Mouse (Mus musculus): ENCODE measurements around the gene Il23r.
A peak's percentile ranks its signal among the peaks of the same experiment; 100 is the strongest.
"Not testable (repeated sequence)": the region's sequence is repeated elsewhere in the genome, so short reads cannot be mapped to it uniquely, and the experiment has no call there.

The Il23r gene

DNA sequence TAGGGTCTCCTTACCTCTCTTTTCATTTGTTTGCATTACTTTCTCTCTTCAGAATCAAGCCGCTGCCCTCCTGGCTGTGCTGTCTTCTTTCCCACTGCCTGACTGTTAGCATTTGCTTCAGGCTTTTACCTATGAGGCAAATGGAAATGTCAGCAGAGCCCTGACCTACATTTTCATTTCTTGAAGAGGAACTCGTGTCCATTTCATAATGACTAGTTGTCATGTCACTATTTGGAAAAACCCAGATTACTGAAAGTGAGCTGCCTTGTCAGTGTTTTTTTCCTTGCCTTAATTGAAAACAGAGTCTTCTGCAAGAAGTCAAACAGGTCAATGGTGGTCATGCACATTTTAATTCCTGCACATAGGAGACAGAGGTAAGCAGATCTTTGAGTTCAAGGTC lies at the start of gene Il23r:
Gene Il23r, minus strand, starts transcription at position 101 of the 400 bp plus-strand sequence.
- no peak for DNase-seq (ENCODE audit: low spot score in 2 of 2)

DNA sequence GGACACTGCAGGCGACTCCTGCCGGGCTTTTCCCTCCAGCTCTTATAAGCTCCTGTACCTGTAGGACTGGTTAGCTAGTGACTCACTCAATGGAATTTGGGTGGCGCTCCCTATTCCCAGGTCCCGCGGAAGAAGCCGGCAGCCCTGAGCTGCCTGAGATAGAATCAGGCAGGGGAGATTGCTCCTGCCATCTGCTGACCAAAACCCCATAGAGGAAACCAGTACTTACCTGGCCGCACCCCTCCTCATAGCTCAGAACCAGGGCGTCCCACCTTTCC lies 44.1 kb upstream of the Il23r start, which contains the start of gene Tacstd2:
Gene Tacstd2, minus strand, starts transcription at position 20 of the 278 bp plus-strand sequence.
- DNase-seq (ENCODE audit: low spot score in 2 of 2) = no peak

GRCm38 (mm10) chr6:67535005-67535776 lies 43.5 kb upstream of the Il23r start:
- DNase-seq (ENCODE audit: low spot score in 2 of 2) = no peak

DNA sequence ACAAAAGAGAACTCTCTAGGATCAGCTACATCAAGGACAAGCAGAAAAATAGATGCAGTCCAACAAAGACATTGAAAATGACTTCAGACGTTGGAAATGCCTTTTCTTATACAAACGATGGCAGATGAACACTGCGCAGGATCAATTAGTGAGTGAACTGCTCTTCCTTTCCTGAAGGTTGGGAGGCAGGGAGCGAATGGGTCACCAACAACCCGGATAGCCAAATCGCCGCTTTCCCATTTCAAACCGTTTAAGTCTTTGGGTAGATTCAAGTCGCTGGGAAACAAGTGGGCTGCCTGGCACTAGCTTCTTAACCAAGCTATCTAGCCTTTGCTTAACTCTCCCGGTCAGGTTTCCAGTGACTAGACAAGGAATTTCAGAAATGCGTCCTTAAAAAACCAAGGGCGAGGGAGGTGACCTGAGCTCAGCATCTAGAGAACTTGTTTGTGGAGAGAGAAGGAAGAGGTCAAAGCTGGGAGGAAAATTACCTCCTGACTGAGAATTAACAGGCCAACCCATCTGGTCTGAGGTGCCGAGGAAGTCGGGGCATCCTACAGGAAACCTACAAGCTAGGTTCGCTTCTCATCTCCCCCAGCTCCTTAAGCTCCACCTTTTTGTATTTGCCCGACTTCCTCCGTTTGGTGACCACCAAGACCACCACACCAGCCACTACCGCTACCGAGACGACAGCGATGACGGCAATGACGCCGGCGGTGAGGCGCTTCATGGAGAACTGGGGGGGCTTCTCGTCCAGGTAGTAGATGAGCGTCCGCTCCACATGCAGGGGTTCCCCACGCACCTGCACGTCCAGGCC lies 42.7 kb upstream of the Il23r start:
- no peak for DNase-seq (ENCODE audit: low spot score in 2 of 2)

DNA sequence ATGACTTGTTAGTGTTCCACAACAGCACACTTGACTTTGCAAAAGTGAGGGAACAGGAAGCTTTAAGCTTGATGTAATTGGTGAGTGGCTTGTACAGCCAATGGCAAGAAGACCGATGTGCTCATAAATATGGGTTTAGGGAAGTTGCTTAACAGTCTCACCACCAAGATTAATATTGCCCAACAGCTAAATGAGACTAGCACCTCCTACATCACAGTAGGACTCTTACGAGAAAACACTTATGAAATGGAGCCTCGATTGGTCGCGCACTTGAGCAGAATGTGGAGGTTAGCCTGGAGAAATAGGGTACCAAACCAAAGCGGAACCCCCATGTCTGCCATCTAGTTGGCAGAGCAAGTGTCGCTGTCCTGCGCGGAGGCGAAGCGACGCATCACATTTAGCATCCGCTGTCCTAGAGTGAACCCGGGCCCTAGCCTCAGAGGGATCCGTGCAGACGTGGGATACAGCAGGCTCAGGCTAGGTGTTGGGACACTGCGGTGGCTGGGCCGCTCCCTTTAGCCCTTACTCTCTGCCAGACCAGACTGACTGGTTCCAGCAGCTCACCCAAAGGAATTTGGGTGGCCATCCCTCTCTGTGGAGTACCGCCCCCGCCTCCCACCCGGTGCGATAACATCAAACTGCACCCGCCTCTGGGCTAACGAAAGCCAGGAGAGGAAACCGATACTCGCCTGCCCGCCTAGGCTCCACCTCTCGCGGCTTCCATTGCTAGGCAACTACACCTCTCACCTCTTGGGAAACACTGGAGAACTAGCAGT lies 41.2 kb upstream of the Il23r start:
- peak in 1 of 2 experiments; percentile 7 for DNase-seq (ENCODE audit: low spot score in 2 of 2)

DNA sequence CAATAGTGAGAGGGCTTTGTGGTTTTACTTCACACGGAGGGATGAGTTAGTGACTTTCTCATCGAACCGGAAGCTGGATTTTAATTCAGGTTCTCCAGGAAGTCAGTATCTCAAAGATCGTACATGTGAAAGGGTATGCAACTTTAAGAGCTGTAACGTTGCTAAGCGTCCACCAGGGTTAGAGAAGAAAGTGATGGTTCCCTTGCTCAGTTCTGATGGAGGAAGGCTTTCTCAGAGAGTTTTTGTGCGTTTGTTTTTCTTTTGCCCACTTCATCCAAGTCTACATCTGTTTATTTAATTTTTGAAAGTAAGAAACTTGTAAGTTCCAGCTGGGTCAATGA lies 40.1 kb upstream of the Il23r start:
- DNase-seq (ENCODE audit: low spot score in 2 of 2) = no peak

DNA sequence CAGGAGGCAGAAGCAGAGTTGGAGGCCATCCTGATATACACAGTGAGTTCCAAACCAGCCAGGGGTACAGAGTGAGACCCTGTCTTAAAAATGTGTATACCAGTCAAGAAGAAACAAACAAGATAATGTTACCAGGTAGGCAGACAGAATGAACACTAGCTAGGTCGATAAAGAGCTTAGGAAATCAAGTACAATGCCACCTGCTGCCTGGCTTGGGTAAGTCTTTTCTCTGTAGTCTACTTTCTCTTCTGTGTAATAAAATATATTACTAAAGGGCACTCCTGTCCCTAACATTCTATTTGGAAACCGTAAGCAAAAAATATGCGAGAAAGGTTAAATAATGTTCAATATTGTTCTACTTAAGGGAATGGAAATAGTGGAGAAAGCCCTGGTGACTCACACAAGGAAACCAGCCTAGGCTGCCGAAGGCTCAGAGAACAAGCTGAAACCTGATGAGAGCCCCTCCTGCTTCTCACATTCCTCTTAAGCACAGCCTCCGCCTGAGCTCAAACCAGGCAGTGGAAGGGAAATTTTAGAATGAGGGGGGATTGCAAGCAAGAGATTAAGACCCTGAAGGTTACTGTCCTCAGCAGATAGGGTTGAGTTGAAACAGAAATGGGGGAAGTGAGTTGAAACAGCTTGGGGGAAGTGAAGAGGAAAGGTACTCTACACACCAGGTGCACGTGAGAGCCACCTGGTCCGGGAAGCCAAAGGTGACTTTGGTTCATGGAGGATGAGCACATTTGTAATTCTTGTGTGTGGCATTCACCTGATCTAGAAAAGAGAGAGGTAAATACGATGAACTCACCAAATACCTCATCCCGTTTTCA lies 39.6 kb upstream of the Il23r start:
- no peak for DNase-seq (ENCODE audit: low spot score in 2 of 2)

DNA sequence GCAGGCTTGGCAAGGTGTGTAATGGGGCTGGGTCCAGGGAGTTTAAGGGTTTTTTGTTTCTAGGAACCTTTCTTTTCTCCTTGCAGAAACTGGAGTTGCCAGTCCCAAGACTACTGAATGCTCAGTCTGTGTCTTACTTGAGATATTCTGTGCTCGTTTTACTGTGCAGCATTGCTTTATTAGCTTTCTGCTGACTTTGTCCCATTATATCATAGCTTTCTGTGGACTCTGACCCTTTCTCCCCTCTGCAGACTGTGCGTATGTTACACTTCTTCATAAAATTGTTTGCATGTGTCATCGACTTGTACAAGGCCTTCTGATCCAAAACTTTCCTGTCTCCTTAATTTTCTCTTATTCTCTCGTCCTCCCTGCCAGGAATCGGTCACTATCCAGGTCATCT lies 34.7 kb upstream of the Il23r start:
- DNase-seq (ENCODE audit: low spot score in 2 of 2) = no peak

- DNase-seq (ENCODE audit: low spot score in 2 of 2) = peak in 1 of 2 experiments; percentile 31
These were observed 19.1 kb upstream of the Il23r start for GRCm38 (mm10) chr6:67510752-67511151.

DNA sequence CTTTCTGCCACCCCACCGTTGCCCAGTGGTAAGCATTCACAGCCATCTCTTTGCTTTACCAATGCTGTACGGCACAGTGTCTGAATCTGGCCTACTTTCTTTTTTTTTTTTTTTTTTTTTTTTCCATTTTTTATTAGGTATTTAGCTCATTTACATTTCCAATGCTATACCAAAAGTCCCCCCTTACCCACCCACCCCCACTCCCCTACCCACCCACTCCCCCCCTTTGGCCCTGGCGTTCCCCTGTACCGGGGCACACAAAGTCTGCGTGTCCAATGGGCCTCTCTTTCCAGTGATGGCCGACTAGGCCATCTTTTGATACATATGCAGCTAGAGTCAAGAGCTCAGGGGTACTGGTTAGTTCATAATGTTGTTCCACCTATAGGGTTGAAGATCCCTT lies 10.3 kb upstream of the Il23r start:
- DNase-seq (ENCODE audit: low spot score in 2 of 2) = not testable (repeated sequence)

GRCm38 (mm10) chr6:67481012-67481411 lies 10.6 kb downstream of the Il23r start:
- no peak for DNase-seq (ENCODE audit: low spot score in 2 of 2)

DNA sequence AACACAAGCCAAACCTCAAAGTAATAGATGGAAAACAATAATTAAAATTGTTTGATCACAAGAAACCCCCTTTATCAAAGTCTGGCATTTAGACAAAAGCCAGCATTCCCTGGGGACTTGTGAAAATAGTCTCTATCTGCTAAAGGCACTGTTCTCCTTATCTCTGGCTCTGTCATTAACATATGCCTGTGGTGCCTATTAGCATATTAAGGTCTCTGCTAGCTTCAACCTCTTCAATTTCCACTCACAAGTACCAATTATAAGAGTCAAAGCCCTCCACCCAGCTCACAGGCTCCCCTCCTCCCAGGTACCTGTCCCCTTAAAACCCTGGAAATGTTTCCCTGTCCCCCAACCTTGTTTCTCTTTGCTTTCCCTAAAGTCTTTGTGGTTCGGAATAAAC lies 20.4 kb downstream of the Il23r start:
- no peak for DNase-seq (ENCODE audit: low spot score in 2 of 2)

DNA sequence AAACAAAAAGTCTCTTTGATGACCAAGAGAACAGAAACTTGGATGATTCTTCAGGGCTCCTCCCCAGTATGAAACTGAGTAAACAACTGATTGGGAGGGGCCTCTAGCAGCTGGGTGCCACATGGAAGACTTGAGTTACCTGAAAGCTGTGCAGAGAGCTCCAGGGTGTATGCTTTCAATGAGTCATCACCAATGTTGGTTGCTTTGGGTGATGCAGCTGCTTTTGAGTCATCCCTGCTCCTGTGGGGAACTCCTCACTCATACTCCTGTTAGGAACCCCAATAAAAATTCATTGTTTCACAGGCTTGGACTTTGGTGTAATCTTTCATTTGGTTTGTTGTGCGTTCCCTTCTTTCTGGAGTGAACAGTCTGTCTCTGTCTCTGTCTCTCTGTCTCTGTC lies 32.2 kb downstream of the Il23r start:
- no peak for DNase-seq (ENCODE audit: low spot score in 2 of 2)

DNA sequence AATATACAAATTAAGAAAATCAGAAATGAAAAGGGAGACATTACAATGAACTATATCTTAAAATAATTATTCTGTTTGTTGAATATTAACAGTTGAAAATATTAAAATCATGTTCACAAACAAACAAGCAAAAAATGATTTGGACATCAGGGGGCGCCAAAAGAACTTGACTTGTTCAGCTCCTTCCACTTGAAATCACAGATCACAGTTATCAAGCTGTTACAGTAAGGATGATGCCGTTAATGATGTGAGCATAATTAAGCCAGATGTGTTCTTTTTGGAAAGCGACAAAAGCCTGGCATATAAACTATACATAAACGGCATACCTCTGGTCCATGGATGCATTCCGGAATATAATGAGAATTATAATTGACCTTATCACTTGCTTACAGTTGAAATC lies 40.3 kb downstream of the Il23r start:
- DNase-seq (ENCODE audit: low spot score in 2 of 2) = peak in 1 of 2 experiments; percentile 29

DNA sequence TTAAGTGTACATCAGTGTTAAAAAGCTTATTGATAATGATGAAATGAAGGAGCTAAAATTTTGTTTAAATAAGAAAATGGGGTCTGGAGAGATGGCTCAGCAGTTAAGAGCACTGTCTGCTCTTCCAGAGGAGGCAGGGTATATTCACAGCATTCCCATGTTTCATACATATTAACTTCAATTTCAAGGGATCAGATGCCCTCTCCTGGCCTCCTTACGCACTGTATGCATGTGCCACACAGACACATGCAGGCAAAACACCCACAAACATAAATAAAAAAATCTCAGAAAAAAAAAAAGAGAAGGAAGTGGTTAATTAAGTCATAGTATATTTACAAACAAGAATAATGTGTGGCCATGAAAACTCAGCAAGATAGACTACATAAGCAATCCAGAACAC lies 45.8 kb downstream of the Il23r start:
- no peak for DNase-seq (ENCODE audit: low spot score in 2 of 2)

DNA sequence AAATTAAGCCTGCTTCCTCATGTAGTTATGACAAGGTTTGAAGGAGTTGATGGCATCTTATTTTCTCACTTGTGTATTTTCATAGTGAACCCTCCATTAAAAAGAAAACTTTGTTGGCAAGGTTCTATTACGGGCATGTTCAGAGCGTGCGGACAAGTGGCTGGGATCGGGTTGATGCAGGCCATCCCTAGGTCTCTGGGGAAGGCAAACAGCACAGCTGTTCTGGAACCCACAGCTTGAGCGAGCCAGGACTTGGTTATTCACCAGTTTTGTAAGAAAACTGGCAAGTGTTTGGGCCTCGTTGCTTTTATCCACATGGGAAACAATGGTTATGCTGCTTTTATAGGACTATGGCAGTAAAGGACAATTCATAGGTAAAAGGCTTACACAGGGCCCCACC lies 48.5 kb downstream of the Il23r start:
- DNase-seq (ENCODE audit: low spot score in 2 of 2) = no peak

DNA sequence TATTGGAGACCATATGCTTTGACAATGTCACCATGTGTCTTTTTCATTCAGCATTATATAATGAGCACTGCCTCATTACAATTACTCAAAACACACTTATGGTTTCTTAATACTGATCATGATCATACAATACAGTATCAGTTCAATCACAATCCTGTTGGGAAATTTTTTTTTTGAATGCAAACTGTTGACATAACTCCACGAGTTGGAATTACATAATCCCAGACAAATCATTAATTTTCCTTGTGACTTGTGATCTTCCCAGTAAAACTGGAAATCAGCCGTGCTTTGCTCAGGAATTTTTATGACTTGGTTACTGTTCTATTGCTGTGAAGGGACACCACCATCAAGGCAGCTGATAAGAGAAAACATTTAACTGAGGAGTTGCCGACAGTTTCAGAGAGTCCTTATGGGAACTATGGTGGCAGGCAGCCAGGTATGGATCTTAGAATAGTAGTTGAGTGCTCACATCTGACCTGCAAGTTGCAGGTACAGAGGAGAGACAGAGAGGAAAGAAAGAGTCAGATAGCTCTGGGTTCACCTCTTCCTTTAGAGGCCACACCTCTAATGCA lies 53.8 kb downstream of the Il23r start:
- no peak for DNase-seq (ENCODE audit: low spot score in 2 of 2)

GRCm38 (mm10) chr6:67437028-67437427 lies 54.6 kb downstream of the Il23r start:
- DNase-seq (ENCODE audit: low spot score in 2 of 2) = no peak

DNA sequence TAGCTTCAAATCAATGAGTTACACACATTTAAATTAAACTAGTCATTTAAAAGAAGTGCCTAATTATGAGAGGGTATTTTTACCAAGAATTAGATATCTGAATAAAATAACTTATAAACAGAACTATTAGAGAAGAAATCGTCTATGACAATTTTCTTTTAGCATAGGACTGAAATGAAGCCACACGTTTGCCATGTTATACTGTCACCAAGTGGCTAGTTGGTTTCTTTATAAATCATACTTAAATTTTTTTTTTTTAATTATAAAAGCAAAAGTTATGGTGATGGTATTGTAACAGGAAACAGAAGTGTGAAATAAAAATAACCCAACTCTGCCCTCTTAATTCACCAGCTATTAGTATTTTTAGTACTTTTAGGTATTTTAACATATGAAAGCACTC lies 55.4 kb downstream of the Il23r start:
- DNase-seq (ENCODE audit: low spot score in 2 of 2) = no peak

- DNase-seq (ENCODE audit: low spot score in 2 of 2) = no peak
These were observed 55.9 kb downstream of the Il23r start for GRCm38 (mm10) chr6:67435711-67436110.

GRCm38 (mm10) chr6:67434755-67435452 lies 56.8 kb downstream of the Il23r start:
- DNase-seq (ENCODE audit: low spot score in 2 of 2) = no peak
